Mouse (Mus musculus): ENCODE measurements at regions not wholly inside any gene's neighbourhood (a gene's known extent, or its start where the extent isn't known, plus 50 kb on each side); places are given as distances from the start of the nearest gene placed in this dataset.
A peak's percentile ranks its signal among the peaks of the same experiment; 100 is the strongest.

GRCm38 (mm10) chr4:50827002-50827401 lies 389.5 kb upstream of the Cylc2 start:
- H3K9me3 ChIP-seq (replicated peaks; ENCODE audit: control insufficient read depth, low read length): no peaks in the 10 kb centered on the region
- no peaks in the 10 kb centered on the region for H3K27me3 ChIP-seq (ENCODE audit: control insufficient read depth, insufficient read depth, low read length)
- no peak overlapping the region for H3K27ac ChIP-seq (ENCODE audit: low read depth)
- no peak overlapping the region for H3K4me3 ChIP-seq (ENCODE audit: low read depth, low read length)
- no peak for TF ChIP-seq CTCF (IDR thresholded peaks at IDR 0.05; ENCODE audit: low read depth)
- no peak for TF ChIP-seq EP300 (IDR thresholded peaks at IDR 0.05; ENCODE audit: low read depth)
- 22% methylated on average over 1 of the region's 1 CpGs for WGBS
- H3K4me1 ChIP-seq (ENCODE audit: control insufficient read depth, insufficient read depth): no peaks in the 10 kb centered on the region
- H3K4me2 ChIP-seq (ENCODE audit: low read depth, low read length): no peak overlapping the region
- no peaks in the 10 kb centered on the region for H3K36me3 ChIP-seq (replicated peaks; ENCODE audit: control insufficient read depth, insufficient read depth, low read length)
- H3K9ac ChIP-seq (replicated peaks; ENCODE audit: low read depth, low read length): no peak overlapping the region
- ATAC-seq (ENCODE audit: insufficient read depth, low read depth) (no peak), DNase-seq (ENCODE audit: low spot score) (peak; percentile 25)

Data from heart, postnatal 0 days (tissue).